Mouse (Mus musculus) limb, embryonic 14.5 days (tissue): ENCODE results near the gene Zfp367. TPM values are rescaled to one million over a fixed set of nuclear protein-coding genes. Genes with fewer than 3 reads are reported as not detected.

Experiments used
- ATAC-seq: fragments of 200-750 bp; cut with Nextera tagmentation; 2 replicates; pipeline ENCODE4 v1.8.0; 2017; ENCODE audit warnings: low read depth, moderate number of reproducible peaks, moderate TSS enrichment; ENCODE audit not compliant: low FRiP score
- DNase-seq: peaks from one replicate; pipeline ENCODE4 v3.0.0-alpha.2; 2015; ENCODE audit warnings: low spot score
- H3K27ac ChIP-seq: fragments of 300-500 bp; sonication (generic); replicated peaks from 2 replicates; pipeline ENCODE4 v1.5.1; 2014; ENCODE audit warnings: low read depth, mild to moderate bottlenecking, low read length, moderate library complexity, mixed read lengths
- H3K27me3 ChIP-seq: fragments of 300-500 bp; sonication (generic); 2 replicates; pipeline ENCODE4 v1.6.1; 2014; ENCODE audit warnings: low read length, mixed read lengths; ENCODE audit not compliant: control insufficient read depth, insufficient read depth
- H3K36me3 ChIP-seq: fragments of 300-500 bp; sonication (generic); 2 replicates; pipeline ENCODE4 v1.6.1; 2014; ENCODE audit warnings: mild to moderate bottlenecking, low read length, moderate library complexity, mixed read lengths; ENCODE audit not compliant: control insufficient read depth, insufficient read depth
- H3K4me1 ChIP-seq: fragments of 300-500 bp; sonication (generic); 2 replicates; pipeline ENCODE4 v1.6.1; 2014; ENCODE audit warnings: antibody characterized with exemption, low read length, mixed read lengths; ENCODE audit not compliant: control insufficient read depth, insufficient read depth
- H3K4me2 ChIP-seq: fragments of 300-500 bp; sonication (generic); replicated peaks from 2 replicates; pipeline ENCODE4 v1.6.1; 2014; ENCODE audit warnings: low read depth, mild to moderate bottlenecking, low read length, moderate library complexity; ENCODE audit not compliant: severe bottlenecking
- H3K4me3 ChIP-seq: fragments of 300-500 bp; sonication (generic); replicated peaks from 2 replicates; pipeline ENCODE4 v1.5.1; 2014; ENCODE audit warnings: low read length
- H3K9ac ChIP-seq: fragments of 300-500 bp; sonication (generic); 2 replicates; pipeline ENCODE4 v1.6.1; 2014; ENCODE audit warnings: mild to moderate bottlenecking, low read depth, low read length, moderate library complexity; ENCODE audit not compliant: severe bottlenecking
- H3K9me3 ChIP-seq: fragments of 300-500 bp; sonication (generic); 2 replicates; pipeline ENCODE4 v1.6.1; 2016; ENCODE audit warnings: low read length; ENCODE audit not compliant: control insufficient read depth
- POLR2A ChIP-seq: fragments of 200-500 bp; IDR thresholded peaks from 2 replicates; pipeline ENCODE4 v1.8.0; 2012; ENCODE audit warnings: inconsistent platforms, mild to moderate bottlenecking, moderate library complexity, borderline replicate concordance; ENCODE audit not compliant: insufficient read depth, insufficient read length; ENCODE audit errors: extremely low read depth
- WGBS: fragments of 180-500 bp; shearing (Covaris S2); extraction: QIAGEN DNeasy Blood & Tissue Kit; methylation state at CpG from one replicate; pipeline ENCODE4 v1.1.7; 2014; 5-methylcytosine and 5-hydroxymethylcytosine counted together
- polyA plus RNA-seq, 2 experiments: library from polyadenylated mRNA; depleted of rRNA in 1 of 2; stranded (reverse) in 1 of 2; unstranded in 1 of 2; fragments of >200 nt; fragmentation: Nextera tagmentation in 1 of 2; extraction: Ambion mirVana in 1 of 2; gene quantifications; 2 replicates each; pipeline versions ENCODE4 v1.2.1 to v1.2.3; 2012 to 2014

Gene Zfp367
- polyA plus RNA-seq, 2 experiments, result 17.2 to 21.0 TPM

DNA sequence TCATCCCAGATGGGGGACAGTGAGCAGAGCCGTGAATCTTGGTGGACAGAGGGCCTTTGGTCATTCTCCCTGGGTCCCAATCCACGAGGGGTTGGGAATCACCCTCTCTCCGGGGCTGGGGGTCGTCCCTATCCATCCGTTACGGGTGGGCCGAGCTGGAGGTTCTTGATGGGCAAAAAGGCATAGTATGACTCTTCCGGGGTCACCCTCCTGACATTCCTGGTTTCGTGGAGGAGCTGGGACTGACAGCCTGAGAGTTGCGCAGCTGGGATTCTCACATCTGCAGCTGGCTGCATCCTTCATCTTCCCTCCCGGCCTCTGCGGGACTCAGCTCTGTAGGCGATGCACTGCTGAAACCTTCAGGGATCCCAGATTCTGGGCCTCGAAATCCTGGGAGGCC is 9.6 kb upstream of the Zfp367 start:
- peaks cover 13% of the 10 kb centered on the region for H3K4me1 ChIP-seq
- peak overlapping the region; percentile 89 for H3K9ac ChIP-seq
- H3K4me3 ChIP-seq, result peak overlapping the region; percentile 85
- H3K4me2 ChIP-seq, result peak overlapping the region; percentile 99
- H3K27ac ChIP-seq, result no peak overlapping the region
- peak; percentile 13 for DNase-seq
- no peaks in the 10 kb centered on the region for H3K36me3 ChIP-seq
- no peak for TF ChIP-seq POLR2A
- WGBS, result 3% methylated on average over 12 of the region's 14 CpGs
- no peak; the same call in 1 of the 2 replicates for ATAC-seq
- peaks cover 21% of the 10 kb centered on the region for H3K9me3 ChIP-seq
- H3K27me3 ChIP-seq, result no peaks in the 10 kb centered on the region

DNA sequence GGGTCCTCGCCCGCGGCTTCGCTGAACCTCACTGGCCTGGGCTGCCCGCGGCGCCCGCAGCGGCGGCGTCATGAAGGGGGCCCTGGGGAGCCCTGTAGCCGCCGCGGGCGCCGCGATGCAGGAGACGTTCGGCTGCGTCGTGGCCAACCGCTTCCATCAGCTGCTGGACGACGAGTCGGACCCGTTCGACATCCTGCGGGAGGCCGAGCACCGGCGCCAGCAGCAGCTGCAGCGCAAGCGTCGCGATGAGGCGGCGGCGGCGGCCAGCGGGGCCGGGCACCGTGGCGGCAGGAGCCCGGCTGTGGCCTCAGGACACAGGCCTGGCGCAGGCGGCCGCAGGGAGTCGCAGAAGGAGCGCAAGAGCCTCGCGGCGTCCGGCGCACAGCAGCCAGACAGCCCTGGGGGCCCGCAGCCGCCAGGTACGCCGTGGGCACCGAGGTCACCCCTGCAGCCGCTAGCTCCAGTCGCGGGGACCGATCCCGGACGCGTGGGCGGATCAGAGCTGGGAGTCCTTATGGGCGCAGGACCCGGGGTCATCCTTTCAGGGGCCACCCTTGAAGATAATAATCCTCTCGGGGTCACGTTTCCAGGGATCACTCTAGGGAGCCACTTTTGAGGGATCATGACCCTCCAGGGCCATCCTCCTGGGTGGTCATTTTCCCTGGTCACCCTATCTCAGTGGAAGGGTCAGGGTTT is 9.1 kb upstream of the Zfp367 start:
- Histone ChIP-seq H3K4me2 (peak overlapping the region; percentile 99), H3K27me3 (no peaks in the 10 kb centered on the region), H3K4me3 (peak overlapping the region; percentile 85), H3K9ac (peak overlapping the region; percentile 89), H3K4me1 (peaks cover 13% of the 10 kb centered on the region), H3K9me3 (peaks cover 17% of the 10 kb centered on the region; the same call in 1 of the 2 replicates), H3K36me3 (no peaks in the 10 kb centered on the region), H3K27ac (peak overlapping the region; percentile 81)
- ATAC-seq (peak; percentile 60; the same call in 1 of the 2 replicates), DNase-seq (no peak)
- TF ChIP-seq POLR2A, result 0 out of 2 replicates have a peak, but pooled peaks have one; percentile 44
- WGBS, result 3% methylated on average over 65 of the region's 71 CpGs

DNA sequence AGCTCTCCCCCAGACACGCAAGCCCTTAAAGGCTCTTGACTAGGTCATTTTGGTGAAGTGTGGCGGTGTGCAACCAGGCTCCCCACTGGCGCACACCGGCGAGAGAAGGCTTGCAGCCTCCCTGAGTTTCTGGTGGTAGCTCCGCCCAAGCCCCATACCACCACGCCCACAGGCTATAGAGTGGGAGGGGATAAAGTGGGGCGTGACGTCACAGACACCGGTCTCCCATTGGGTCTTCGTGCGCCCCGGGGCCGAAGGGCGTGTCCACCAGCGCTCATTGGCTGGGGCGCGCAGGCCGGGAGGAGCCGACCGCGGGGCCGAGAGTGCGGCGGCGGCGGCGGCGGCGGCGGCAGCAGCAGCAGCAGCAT is 8.5 kb upstream of the Zfp367 start, which contains the start of gene Habp4:
Gene Habp4 (plus strand): TSS at position 277 of the 368 bp plus-strand sequence.
- TF ChIP-seq POLR2A, result no peak
- H3K36me3 ChIP-seq, result no peaks in the 10 kb centered on the region
- peak; percentile 100 for ATAC-seq
- DNase-seq, result peak; percentile 99
- peak within 1 kb of the TSS; percentile 81 for H3K27ac ChIP-seq
- H3K4me3 ChIP-seq, result peak within 1 kb of the TSS; percentile 85
- WGBS, result 0% methylated on average over 27 of the region's 31 CpGs
- peak within 1 kb of the TSS; percentile 99 for H3K4me2 ChIP-seq
- no peaks in the 10 kb centered on the region for H3K27me3 ChIP-seq
- peaks cover 13% of the 10 kb centered on the region; the same call in 1 of the 2 replicates for H3K9me3 ChIP-seq
- H3K9ac ChIP-seq, result peak within 1 kb of the TSS; percentile 89
- peaks cover 13% of the 10 kb centered on the region for H3K4me1 ChIP-seq

DNA sequence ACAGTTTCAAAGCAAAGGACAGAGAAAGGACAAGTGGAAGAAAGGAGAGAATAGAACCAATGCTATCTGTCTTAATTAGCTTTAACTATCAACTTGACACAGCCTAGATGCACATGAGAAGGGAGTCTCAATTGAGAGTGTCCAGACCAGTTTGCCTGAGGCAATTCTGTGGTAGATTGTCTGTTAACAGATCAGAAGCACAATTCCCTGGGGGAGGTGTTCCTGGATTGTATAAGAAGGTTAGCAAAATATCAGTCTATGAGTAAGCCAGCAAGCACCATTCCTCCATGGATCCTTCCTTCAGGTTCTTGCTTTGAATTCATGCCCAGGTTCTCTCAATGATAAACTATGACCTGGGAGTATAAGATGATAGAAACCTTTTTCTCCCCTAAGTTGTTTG is 4.0 kb upstream of the Zfp367 start:
- DNase-seq (no peak), ATAC-seq (no peak)
- Histone ChIP-seq H3K36me3 (no peaks in the 10 kb centered on the region), H3K27ac (no peak overlapping the region), H3K9me3 (no peaks in the 10 kb centered on the region), H3K27me3 (no peaks in the 10 kb centered on the region), H3K9ac (no peak overlapping the region), H3K4me2 (no peak overlapping the region), H3K4me3 (no peak overlapping the region), H3K4me1 (peaks cover 10% of the 10 kb centered on the region)
- TF ChIP-seq POLR2A, result no peak

DNA sequence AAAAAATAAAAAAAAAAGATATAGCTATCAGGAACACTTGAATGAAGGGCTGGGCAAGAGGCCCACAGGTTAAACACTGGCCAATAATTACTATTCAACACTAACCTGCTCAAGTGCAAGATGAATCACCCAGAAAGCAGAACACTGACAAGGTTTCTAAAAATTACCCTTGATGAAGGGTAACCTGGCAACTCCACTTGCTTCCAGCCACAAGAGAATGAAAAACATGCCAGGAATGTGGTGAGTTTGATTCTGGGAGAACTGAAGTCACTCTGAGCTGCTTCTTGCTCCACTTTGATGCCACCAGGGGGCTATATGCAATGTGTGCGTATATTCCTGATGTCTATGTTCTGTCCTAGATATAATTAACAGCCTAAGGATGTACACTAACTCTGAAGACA is 2.2 kb upstream of the Zfp367 start:
- peak; percentile 74 for DNase-seq

More for the DNA sequence above, 2.2 kb upstream of the Zfp367 start:
- WGBS, result 29% methylated on average over 1 of the region's 1 CpGs
- Histone ChIP-seq H3K27ac (no peak overlapping the region), H3K9me3 (no peaks in the 10 kb centered on the region), H3K4me1 (peaks cover 16% of the 10 kb centered on the region), H3K27me3 (no peaks in the 10 kb centered on the region), H3K9ac (no peak overlapping the region), H3K36me3 (no peaks in the 10 kb centered on the region), H3K4me3 (no peak overlapping the region), H3K4me2 (no peak overlapping the region)
- ATAC-seq, result no peak
- TF ChIP-seq POLR2A, result no peak
